Mouse (Mus musculus) megakaryocyte, embryonic 14.5 days (primary cell): ENCODE results near the gene Mfap2. TPM values are rescaled to one million over a fixed set of nuclear protein-coding genes. Genes with fewer than 3 reads are reported as not detected.

Source experiments
- H3K27me3 ChIP-seq: replicated peaks from 2 replicates; pipeline ENCODE3; 2012; ENCODE audit warnings: inconsistent platforms
- H3K36me3 ChIP-seq: replicated peaks from 2 replicates; pipeline ENCODE3; 2012; ENCODE audit warnings: low read length, inconsistent platforms, mixed read lengths
- H3K4me1 ChIP-seq: 2 replicates; pipeline ENCODE4 v1.6.1; 2012; ENCODE audit warnings: inconsistent platforms
- H3K4me3 ChIP-seq: replicated peaks from 2 replicates; pipeline ENCODE3; 2012; ENCODE audit warnings: moderate library complexity, mild to moderate bottlenecking, inconsistent platforms
- H3K9me3 ChIP-seq: 2 replicates; pipeline ENCODE4 v1.6.1; 2012; ENCODE audit warnings: inconsistent platforms
- FLI1 ChIP-seq: IDR thresholded peaks from 2 replicates; pipeline ENCODE4 v1.6.1; 2012; ENCODE audit warnings: low read length, inconsistent platforms, mixed read lengths
- GATA1 ChIP-seq: IDR thresholded peaks from 3 replicates; pipeline ENCODE4 v1.6.1; 2012; ENCODE audit warnings: mixed read lengths, low read length, inconsistent platforms, borderline replicate concordance
- polyA plus RNA-seq: library from polyadenylated mRNA; stranded (reverse); fragments of >175 nt; gene quantifications from 2 replicates; pipeline ENCODE4 v1.2.3, GENCODE M21; 2012; ENCODE audit warnings: low replicate concordance; ENCODE audit not compliant: insufficient read depth

The Mfap2 gene
- polyA plus RNA-seq, 1 experiment: not detected

GRCm38 (mm10) chr4:141049476-141049835 is 39.2 kb downstream of the Mfap2 start:
- TF ChIP-seq GATA1 (no peak), FLI1 (no peak)
- peaks cover 51% of the 10 kb centered on the region for H3K27me3 ChIP-seq
- H3K4me1 ChIP-seq: peaks cover 11% of the 10 kb centered on the region; the same call in 1 of the 2 replicates
- no peaks in the 10 kb centered on the region for H3K9me3 ChIP-seq
- no peak overlapping the region for H3K4me3 ChIP-seq
- peaks cover 10% of the 10 kb centered on the region for H3K36me3 ChIP-seq

- TF ChIP-seq GATA1 (no peak), FLI1 (no peak)
- Histone ChIP-seq H3K27me3 (peaks cover 37% of the 10 kb centered on the region), H3K4me1 (peaks cover 5% of the 10 kb centered on the region; the same call in 1 of the 2 replicates)
Measured at GRCm38 (mm10) chr4:141052442-141052841, 42.2 kb downstream of the Mfap2 start.

GRCm38 (mm10) chr4:141053138-141053537 is 42.9 kb downstream of the Mfap2 start:
- no peak overlapping the region for H3K4me3 ChIP-seq
- TF ChIP-seq GATA1: no peak
- no peak for TF ChIP-seq FLI1
- peaks cover 5% of the 10 kb centered on the region; the same call in 1 of the 2 replicates for H3K4me1 ChIP-seq
- H3K9me3 ChIP-seq: no peaks in the 10 kb centered on the region
- peaks cover 32% of the 10 kb centered on the region for H3K27me3 ChIP-seq
- H3K36me3 ChIP-seq: peaks cover 2% of the 10 kb centered on the region

More at GRCm38 (mm10) chr4:141052442-141052841, 42.2 kb downstream of the Mfap2 start:
- Histone ChIP-seq H3K9me3 (no peaks in the 10 kb centered on the region), H3K36me3 (peaks cover 2% of the 10 kb centered on the region), H3K4me3 (no peak overlapping the region)

- Histone ChIP-seq H3K9me3 (no peaks in the 10 kb centered on the region), H3K27me3 (peaks cover 30% of the 10 kb centered on the region), H3K4me3 (no peak overlapping the region), H3K36me3 (peaks cover 2% of the 10 kb centered on the region), H3K4me1 (peaks cover 2% of the 10 kb centered on the region; the same call in 1 of the 2 replicates)
- no peak for TF ChIP-seq FLI1
- no peak for TF ChIP-seq GATA1
Measured at GRCm38 (mm10) chr4:141053568-141054161, 43.4 kb downstream of the Mfap2 start.

- Histone ChIP-seq H3K4me3 (peak overlapping the region; percentile 5), H3K27me3 (peaks cover 27% of the 10 kb centered on the region), H3K9me3 (no peaks in the 10 kb centered on the region), H3K4me1 (peaks cover 15% of the 10 kb centered on the region), H3K36me3 (peaks cover 2% of the 10 kb centered on the region)
- no peak for TF ChIP-seq FLI1
Measured at GRCm38 (mm10) chr4:141056970-141057369, 46.8 kb downstream of the Mfap2 start.

- Histone ChIP-seq H3K9me3 (no peaks in the 10 kb centered on the region), H3K4me3 (no peak overlapping the region), H3K4me1 (peaks cover 15% of the 10 kb centered on the region), H3K27me3 (peaks cover 14% of the 10 kb centered on the region), H3K36me3 (peaks cover 4% of the 10 kb centered on the region)
- TF ChIP-seq FLI1: no peak
- no peak for TF ChIP-seq GATA1
Measured at GRCm38 (mm10) chr4:141058835-141059234, 48.6 kb downstream of the Mfap2 start.

- Histone ChIP-seq H3K4me1 (peaks cover 16% of the 10 kb centered on the region), H3K27me3 (peaks cover 9% of the 10 kb centered on the region), H3K36me3 (peaks cover 12% of the 10 kb centered on the region), H3K4me3 (peak overlapping the region; percentile 94), H3K9me3 (no peaks in the 10 kb centered on the region)
- TF ChIP-seq GATA1: no peak
- no peak for TF ChIP-seq FLI1
Measured at GRCm38 (mm10) chr4:141059616-141060425, 49.6 kb downstream of the Mfap2 start.

GRCm38 (mm10) chr4:141060426-141061301 is 50.4 kb downstream of the Mfap2 start, which contains the start of gene Crocc:
Crocc (minus strand) TSS chr4:141060550.
- Histone ChIP-seq H3K4me3 (peak within 1 kb of the TSS; percentile 94), H3K36me3 (peaks cover 20% of the 10 kb centered on the region), H3K27me3 (peaks cover 7% of the 10 kb centered on the region), H3K9me3 (no peaks in the 10 kb centered on the region), H3K4me1 (peaks cover 19% of the 10 kb centered on the region)
- no peak for TF ChIP-seq GATA1

- Histone ChIP-seq H3K4me1 (peaks cover 24% of the 10 kb centered on the region), H3K27me3 (peaks cover under 1% of the 10 kb centered on the region), H3K36me3 (peaks cover 53% of the 10 kb centered on the region), H3K9me3 (no peaks in the 10 kb centered on the region), H3K4me3 (no peak overlapping the region)
- TF ChIP-seq FLI1 (no peak), GATA1 (no peak)
Measured at GRCm38 (mm10) chr4:141064104-141064659, 54.0 kb downstream of the Mfap2 start.
